Mouse (Mus musculus) ovary, adult 10 weeks (tissue): Measurements from ENCODE around the gene Ifi205. TPM values are rescaled to one million over a fixed set of nuclear protein-coding genes. Genes with fewer than 3 reads are reported as not detected.

Experiments used
- polyA plus RNA-seq: library from polyadenylated mRNA; stranded (reverse); fragments of 350-450 nt; fragmentation: Illumina TruSeq; extraction: RNeasy Lipid Tissue Mini Kit (QIAGEN cat#74804); gene quantifications from one replicate; pipeline ENCODE4 v1.2.3, GENCODE M21; 2014

Gene Ifi205
- polyA plus RNA-seq: 43.6 TPM

DNA sequence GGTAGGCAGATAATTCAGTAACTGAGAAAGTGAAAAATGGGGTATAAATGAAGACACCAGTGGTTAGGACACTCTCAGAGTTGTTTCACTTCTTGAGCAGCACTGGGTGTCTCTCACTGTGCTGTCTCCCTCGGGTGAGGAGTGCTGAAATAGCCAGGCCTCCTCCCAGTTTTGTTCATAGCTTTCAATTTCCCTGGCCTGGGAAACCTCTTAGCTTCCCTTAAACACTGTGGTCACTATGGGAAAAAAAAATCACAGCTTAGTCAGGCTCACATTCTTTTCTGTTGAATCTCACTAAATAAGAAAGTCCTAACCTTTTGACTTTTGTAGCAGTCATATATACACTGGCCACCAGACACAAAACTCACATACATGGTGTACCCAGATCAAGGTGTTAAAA is at the start of gene Ifi205:
TSS of gene Ifi205 (minus strand) at position 113 of the 400 bp plus-strand sequence.

GRCm38 (mm10) chr1:174066305-174066704 is 34.7 kb upstream of the Ifi205 start, which contains the start of gene Olfr430:
Gene Olfr430 (plus strand): TSS chr1:174066605.

DNA sequence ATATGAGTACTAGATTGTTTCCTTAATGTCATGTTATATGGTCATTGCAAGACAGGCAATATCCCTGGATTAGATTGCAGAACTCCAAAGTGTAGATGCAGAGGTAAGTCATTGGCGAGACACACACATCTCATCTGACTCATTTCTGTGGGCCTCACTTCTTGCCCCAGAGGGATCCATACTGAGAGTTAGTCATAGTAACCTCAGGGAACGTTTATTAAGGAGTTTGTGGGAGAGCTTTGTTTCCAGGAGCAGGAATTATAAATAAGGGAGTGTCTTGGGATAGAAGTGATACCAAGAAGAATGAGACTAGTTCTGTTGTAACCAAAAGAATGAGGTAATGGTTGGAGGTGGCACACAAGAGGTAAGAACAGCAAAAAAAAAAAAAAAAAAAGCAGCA is 17.3 kb upstream of the Ifi205 start, which contains the start of gene Olfr432:
TSS of gene Olfr432 (plus strand) at position 313 of the 400 bp plus-strand sequence.

GRCm38 (mm10) chr1:174040523-174041177 is 9.0 kb upstream of the Ifi205 start, which contains the start of gene Olfr433:
Gene Olfr433 (plus strand): TSS chr1:174040705.

DNA sequence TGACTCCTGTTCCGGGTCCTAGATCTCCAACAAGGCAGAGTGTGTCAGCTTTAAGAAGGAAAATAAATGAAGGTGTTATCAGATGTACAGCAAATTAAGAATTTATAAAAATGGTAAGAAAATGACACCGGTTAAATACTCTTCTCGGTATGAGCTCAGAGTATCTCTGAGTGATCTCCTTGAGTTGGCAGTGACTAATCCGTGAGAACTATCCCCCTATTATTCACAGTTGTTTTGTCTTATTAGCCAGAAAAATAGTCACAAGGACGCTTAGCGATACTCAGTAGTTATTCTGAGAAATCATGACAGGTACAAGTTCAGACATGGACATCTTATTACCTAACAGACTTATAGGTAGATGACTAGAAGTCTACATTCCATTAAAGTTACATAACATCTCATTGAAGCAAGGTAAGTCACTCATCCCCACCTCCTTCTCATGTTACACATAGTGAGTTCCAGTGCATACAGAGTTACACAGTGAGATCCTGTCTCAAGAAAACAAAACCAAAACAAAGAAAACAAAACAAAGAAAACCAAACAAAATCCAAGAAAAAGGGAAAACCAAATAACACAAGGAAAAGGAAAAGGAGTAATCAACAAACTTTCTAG is 48.8 kb downstream of the Ifi205 start, which contains the start of gene Ifi202b:
TSS of gene Ifi202b (minus strand) at position 51 of the 612 bp plus-strand sequence.

Other genes starting within 250 kb of the Ifi205 start
- gene Ifi211, start 118.8 kb downstream of the Ifi205 start, polyA plus RNA-seq: 24.1 TPM
- 97.3 TPM for gene Mndal, start 89.3 kb downstream of the Ifi205 start, polyA plus RNA-seq
- 87.5 TPM for gene Ifi203, start 89.1 kb downstream of the Ifi205 start, polyA plus RNA-seq
- 2.2 TPM for gene Ifi202b, start 49.1 kb downstream of the Ifi205 start, polyA plus RNA-seq
- not detected for gene Olfr433, start 8.9 kb upstream of the Ifi205 start, polyA plus RNA-seq
- gene Olfr432, start 17.4 kb upstream of the Ifi205 start, polyA plus RNA-seq: not detected
- not detected for gene Olfr430, start 34.8 kb upstream of the Ifi205 start, polyA plus RNA-seq
- not detected for gene Olfr429, start 52.5 kb upstream of the Ifi205 start, polyA plus RNA-seq
- gene Olfr427, start 65.1 kb upstream of the Ifi205 start, polyA plus RNA-seq: not detected
- gene Olfr231, start 89.4 kb upstream of the Ifi205 start, polyA plus RNA-seq: not detected
- gene Olfr424, start 99.7 kb upstream of the Ifi205 start, polyA plus RNA-seq: not detected
- not detected for gene Olfr420, start 123.8 kb upstream of the Ifi205 start, polyA plus RNA-seq
- gene Spta1, start 141.0 kb upstream of the Ifi205 start, polyA plus RNA-seq: not detected
- gene Olfr419, start 220.3 kb upstream of the Ifi205 start, polyA plus RNA-seq: not detected